Mouse (Mus musculus): ENCODE data around the gene Rxfp2.

Rxfp2 gene

GRCm38 (mm10) chr5:150018656-150019055 is at the start of gene Rxfp2:
Gene Rxfp2, plus strand, starts transcription at chr5:150018675.
- no peak for DNase-seq (ENCODE audit: low spot score)

- no peak for DNase-seq (ENCODE audit: low spot score)
These were observed 48.2 kb upstream of the Rxfp2 start for GRCm38 (mm10) chr5:149970261-149970660.

- DNase-seq (ENCODE audit: low spot score) = no peak
These were observed 41.4 kb upstream of the Rxfp2 start for GRCm38 (mm10) chr5:149977027-149977426.

- DNase-seq (ENCODE audit: low spot score) = no peak
These were observed 34.9 kb upstream of the Rxfp2 start for GRCm38 (mm10) chr5:149983621-149984020.

GRCm38 (mm10) chr5:149994578-149994977 is 23.9 kb upstream of the Rxfp2 start:
- no peak for DNase-seq (ENCODE audit: low spot score)

GRCm38 (mm10) chr5:149996614-149997013 is 21.9 kb upstream of the Rxfp2 start:
- DNase-seq (ENCODE audit: low spot score) = no peak

- DNase-seq (ENCODE audit: low spot score) = no peak
These were observed 21.0 kb upstream of the Rxfp2 start for GRCm38 (mm10) chr5:149997321-149998034.

GRCm38 (mm10) chr5:149998311-149998710 is 20.2 kb upstream of the Rxfp2 start:
- DNase-seq (ENCODE audit: low spot score) = no peak

- DNase-seq (ENCODE audit: low spot score) = no peak
These were observed 13.1 kb upstream of the Rxfp2 start for GRCm38 (mm10) chr5:150005355-150005754.

- DNase-seq (ENCODE audit: low spot score) = no peak
These were observed 1.6 kb upstream of the Rxfp2 start for GRCm38 (mm10) chr5:150016861-150017260.

GRCm38 (mm10) chr5:150017672-150018071 is 803 bp upstream of the Rxfp2 start:
- DNase-seq (ENCODE audit: low spot score) = no peak

GRCm38 (mm10) chr5:150020851-150021250 is 2.4 kb downstream of the Rxfp2 start:
- peak; percentile 17 for DNase-seq (ENCODE audit: low spot score)

- DNase-seq (ENCODE audit: low spot score) = no peak
These were observed 3.3 kb downstream of the Rxfp2 start for GRCm38 (mm10) chr5:150021805-150022204.

- no peak for DNase-seq (ENCODE audit: low spot score)
These were observed 4.1 kb downstream of the Rxfp2 start for GRCm38 (mm10) chr5:150022556-150022955.

- DNase-seq (ENCODE audit: low spot score) = no peak
These were observed 5.0 kb downstream of the Rxfp2 start for GRCm38 (mm10) chr5:150023476-150023875.

GRCm38 (mm10) chr5:150024188-150024587 is 5.7 kb downstream of the Rxfp2 start:
- no peak for DNase-seq (ENCODE audit: low spot score)

- no peak for DNase-seq (ENCODE audit: low spot score)
These were observed 6.4 kb downstream of the Rxfp2 start for GRCm38 (mm10) chr5:150024901-150025300.

GRCm38 (mm10) chr5:150025326-150025725 is 6.9 kb downstream of the Rxfp2 start:
- DNase-seq (ENCODE audit: low spot score) = no peak

GRCm38 (mm10) chr5:150026509-150027087 is 8.1 kb downstream of the Rxfp2 start:
- DNase-seq (ENCODE audit: low spot score) = no peak

GRCm38 (mm10) chr5:150031201-150031600 is 12.7 kb downstream of the Rxfp2 start:
- DNase-seq (ENCODE audit: low spot score) = no peak

GRCm38 (mm10) chr5:150031634-150032033 is 13.2 kb downstream of the Rxfp2 start:
- no peak for DNase-seq (ENCODE audit: low spot score)

- no peak for DNase-seq (ENCODE audit: low spot score)
These were observed 13.6 kb downstream of the Rxfp2 start for GRCm38 (mm10) chr5:150032075-150032492.

GRCm38 (mm10) chr5:150036286-150036685 is 17.8 kb downstream of the Rxfp2 start:
- DNase-seq (ENCODE audit: low spot score) = no peak

GRCm38 (mm10) chr5:150036918-150037317 is 18.4 kb downstream of the Rxfp2 start:
- DNase-seq (ENCODE audit: low spot score) = no peak

All from c-Kit-positive CD71-positive TER-119-positive erythroid progenitor cells, embryonic 14.5 days (primary cell).